Mouse (Mus musculus) megakaryocyte, embryonic 14.5 days (primary cell): ENCODE measurements around the gene Zfr2.

ENCODE experiments used
- FLI1 ChIP-seq: IDR thresholded peaks from 2 replicates; pipeline ENCODE4 v1.6.1; 2012; ENCODE audit warnings: low read length, inconsistent platforms, mixed read lengths
- GATA1 ChIP-seq: IDR thresholded peaks from 3 replicates; pipeline ENCODE4 v1.6.1; 2012; ENCODE audit warnings: mixed read lengths, low read length, inconsistent platforms, borderline replicate concordance

DNA sequence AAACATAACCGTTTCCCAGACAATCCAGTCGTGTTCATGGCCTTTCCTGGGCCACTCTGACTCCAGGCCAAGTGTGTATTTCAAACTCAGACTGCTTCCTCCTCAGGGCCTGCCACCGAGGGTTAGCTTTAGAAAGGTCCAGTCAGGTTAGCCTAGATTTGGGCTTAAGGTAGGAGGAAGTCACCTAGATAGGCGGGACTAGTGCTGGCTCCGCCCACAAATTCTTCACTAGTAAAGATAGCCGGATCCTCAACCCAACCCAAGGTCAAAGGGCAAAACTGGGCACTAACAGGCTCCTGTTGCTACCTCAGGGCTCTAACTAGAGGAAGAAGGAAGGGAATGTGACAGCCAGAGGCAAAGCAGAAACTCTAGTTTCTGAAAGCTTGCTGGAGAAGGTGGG is 53.6 kb downstream of the Zfr2 start:
- TF ChIP-seq GATA1, result no peak
- TF ChIP-seq FLI1, result no peak
